In genomic region chr4:119663409-119664095, GRCm38 (mm10) we compare ENCODE assay signal across 21 mouse cellular contexts. TPM values are rescaled to one million over a fixed set of nuclear protein-coding genes. Genes with fewer than 3 reads are reported as not detected.
DNase-seq lines count a peak whose midpoint lies in the region; ATAC-seq and TF ChIP-seq lines count a peak whose summit lies in the region.
"Had no signal": no experiment of that assay in that cellular context is flagged by ENCODE, and none has a peak within 500 bp of the region (broad histone marks: within the 10 kb centered on the region; RNA-seq: fewer than 3 reads in every experiment).

No protein-coding gene starts in this region.

- no peaks in the 10 kb centered on the region for H3K36me3 ChIP-seq in heart, embryonic 10.5 days
- H3K36me3 ChIP-seq in splenic B cell, adult 2 months (ENCODE audit: control insufficient read depth, insufficient read depth, low read length, poor library complexity, severe bottlenecking): no peaks in the 10 kb centered on the region
- no peaks in the 10 kb centered on the region for H3K36me3 ChIP-seq in midbrain, embryonic 16.5 days (ENCODE audit: control insufficient read depth, insufficient read depth, low read length)
- H3K36me3 ChIP-seq: hindbrain, embryonic 15.5 days; liver, embryonic 12.5 days; neural tube, embryonic 12.5 days had no signal

- H3K27ac ChIP-seq in heart, embryonic 10.5 days: peak overlapping the region; percentile 86
- H3K27ac ChIP-seq in midbrain, embryonic 16.5 days (ENCODE audit: low read length): no peak overlapping the region
- H3K27ac ChIP-seq: hindbrain, embryonic 15.5 days; liver, embryonic 12.5 days; neural tube, embryonic 12.5 days had no signal

- WGBS in heart, embryonic 10.5 days: 91% methylated on average over 14 of the region's 14 CpGs
- 84% methylated on average over 14 of the region's 14 CpGs for WGBS in lung, adult 2 months
- 92% methylated on average over 14 of the region's 14 CpGs for WGBS in midbrain, embryonic 16.5 days

- peaks cover 57% of the 10 kb centered on the region for H3K4me1 ChIP-seq in heart, embryonic 10.5 days
- H3K4me1 ChIP-seq in lung, adult 2 months (ENCODE audit: control insufficient read depth, insufficient read depth, low read length): no peaks in the 10 kb centered on the region
- no peaks in the 10 kb centered on the region for H3K4me1 ChIP-seq in midbrain, embryonic 16.5 days (ENCODE audit: control insufficient read depth, insufficient read depth, low read length)
- H3K4me1 ChIP-seq: liver, embryonic 12.5 days; neural tube, embryonic 12.5 days had no signal

- DNase-seq in heart, embryonic 10.5 days (ENCODE audit: low spot score): no peak
- DNase-seq in heart, adult 9 months (ENCODE audit: low spot score in 2 of 2): no peak
- DNase-seq in lung, postnatal 25 days (ENCODE audit: low spot score): peak; percentile 11
- DNase-seq in lung, adult 2 months: no peak
- peak; percentile 82 for DNase-seq in splenic B cell, adult 2 months (ENCODE audit: low read depth, low spot score)
- DNase-seq in embryo, embryonic 9.5 days (ENCODE audit: extremely low spot score): no peak
- DNase-seq: cerebellum, postnatal 10 days; embryo, embryonic 11 days; layer of hippocampus, postnatal 36 days; left cerebral cortex, postnatal 4 days; thymus, adult 18-20 months had no signal

- no peak for TF ChIP-seq CTCF in lung, adult 2 months (IDR thresholded peaks at IDR 0.05; ENCODE audit: insufficient read depth, low read length)

- no peaks in the 10 kb centered on the region for H3K9me3 ChIP-seq in heart, embryonic 10.5 days
- no peaks in the 10 kb centered on the region for H3K9me3 ChIP-seq in midbrain, embryonic 16.5 days (replicated peaks; ENCODE audit: control insufficient read depth, low read length, poor library complexity, severe bottlenecking)
- H3K9me3 ChIP-seq: hindbrain, embryonic 15.5 days; liver, embryonic 12.5 days; neural tube, embryonic 12.5 days had no signal

- no peaks in the 10 kb centered on the region for H3K27me3 ChIP-seq in heart, embryonic 10.5 days (ENCODE audit: insufficient read depth, poor library complexity, severe bottlenecking)
- no peaks in the 10 kb centered on the region for H3K27me3 ChIP-seq in splenic B cell, adult 2 months (ENCODE audit: control insufficient read depth, insufficient read depth, low read length, poor library complexity, severe bottlenecking)
- no peaks in the 10 kb centered on the region for H3K27me3 ChIP-seq in midbrain, embryonic 16.5 days (ENCODE audit: control insufficient read depth, insufficient read depth, low read depth, low read length)
- H3K27me3 ChIP-seq: hindbrain, embryonic 15.5 days; neural tube, embryonic 12.5 days had no signal

- H3K9ac ChIP-seq in midbrain, embryonic 16.5 days (ENCODE audit: low read depth, low read length): no peak overlapping the region
- H3K9ac ChIP-seq: hindbrain, embryonic 15.5 days; liver, embryonic 12.5 days; neural tube, embryonic 12.5 days had no signal

- no peak for TF ChIP-seq POLR2A in lung, adult 2 months (IDR thresholded peaks at IDR 0.05; ENCODE audit: borderline replicate concordance, extremely low read depth, low read depth, low read length)

- peak; percentile 59 to 70; a peak in 3 of 4 replicates for ATAC-seq in hematopoietic stem cell, adult 5-6 weeks (replicated peaks in 1 of 2; ENCODE audit: insufficient read depth in 1 of 2, low FRiP score in 2 of 2, low TSS enrichment in 1 of 2, low read depth in 1 of 2, poor library complexity in 2 of 2, severe bottlenecking in 2 of 2)
- ATAC-seq in midbrain, embryonic 16.5 days: no peak
- ATAC-seq: intestine, embryonic 16.5 days; liver, embryonic 12.5 days had no signal

- H3K4me2 ChIP-seq in midbrain, embryonic 16.5 days (ENCODE audit: low read length): no peak overlapping the region
- H3K4me2 ChIP-seq: hindbrain, embryonic 15.5 days; liver, embryonic 12.5 days; neural tube, embryonic 12.5 days had no signal

- H3K4me3 ChIP-seq in heart, embryonic 10.5 days: no peak overlapping the region
- no peak overlapping the region for H3K4me3 ChIP-seq in lung, adult 2 months (replicated peaks; ENCODE audit: extremely low read depth, low read depth, low read length)
- no peak overlapping the region for H3K4me3 ChIP-seq in midbrain, embryonic 16.5 days (ENCODE audit: low read depth, low read length)
- H3K4me3 ChIP-seq: hindbrain, embryonic 15.5 days; liver, embryonic 12.5 days; neural tube, embryonic 12.5 days had no signal

RNA-seq across cellular contexts. Expression of gene Guca2b, which starts 4.8 kb away (rescaled TPM):
- polyA plus RNA-seq in heart, embryonic 10.5 days (2016; fragmentation: Nextera tagmentation; extraction: Ambion mirVana): not detected in 2 replicates
- 0.46 TPM in 1 of 2 replicates, not detected in the other for polyA plus RNA-seq in lung, adult 2 months (2012; rRNA removed)
- not detected in 2 replicates for total RNA-seq in hematopoietic stem cell, adult 5-6 weeks (2017)
- polyA plus RNA-seq in midbrain, embryonic 16.5 days (2015; fragmentation: Nextera tagmentation; extraction: Ambion mirVana): not detected in 2 replicates
- total RNA-seq: ES-E14; layer of hippocampus, postnatal 36 days; left cerebral cortex, postnatal 4 days had no signal
- polyA plus RNA-seq: forebrain, embryonic 11.5 days; hindbrain, embryonic 15.5 days; lung, embryonic 16.5 days; neural tube, embryonic 12.5 days; stomach, embryonic 14.5 days had no signal

RNA-seq across cellular contexts. Expression of gene Guca2a, which starts 26.0 kb away (rescaled TPM):
- polyA plus RNA-seq in heart, embryonic 10.5 days (2016; fragmentation: Nextera tagmentation; extraction: Ambion mirVana): 0.26 TPM in 1 of 2 replicates, not detected in the other
- 23.0 TPM in 1 of 2 replicates, not detected in the other for polyA plus RNA-seq in lung, adult 2 months (2012; rRNA removed)
- total RNA-seq in hematopoietic stem cell, adult 5-6 weeks (2017): not detected in 2 replicates
- not detected in 2 replicates for polyA plus RNA-seq in midbrain, embryonic 16.5 days (2015; fragmentation: Nextera tagmentation; extraction: Ambion mirVana)
- total RNA-seq: ES-E14; layer of hippocampus, postnatal 36 days; left cerebral cortex, postnatal 4 days had no signal
- polyA plus RNA-seq: forebrain, embryonic 11.5 days; hindbrain, embryonic 15.5 days; liver, embryonic 12.5 days; neural tube, embryonic 12.5 days; stomach, embryonic 14.5 days had no signal

Comparison
In these comparisons a context has a peak if more than half of its experiments do, and no peak if none do; other contexts are left out.
1. DNase-seq: peak in lung, postnatal 25 days (single experiment) and splenic B cell, adult 2 months (single experiment); none in heart, embryonic 10.5 days (single experiment), heart, adult 9 months (0 of 2), lung, adult 2 months (single experiment) and embryo, embryonic 9.5 days (single experiment).